ENCODE assay signal across 7 mouse cellular contexts in genomic region chr17:69672530-69672929, GRCm38 (mm10).
DNase-seq lines count a peak whose midpoint lies in the region; ATAC-seq lines count a peak whose summit lies in the region.

No protein-coding gene starts in this region.

- peak; percentile 9 for DNase-seq in retina, postnatal 1 day
- DNase-seq in retina, embryonic 14.5 days (ENCODE audit: low spot score): no peak
- peak; percentile 95 for DNase-seq in cerebellum, adult 8-10 months
- peak; percentile 70 to 76 for DNase-seq in gastrocnemius, postnatal 36 days
- DNase-seq in left cerebral cortex, postnatal 10 days (ENCODE audit: extremely low spot score in 1 of 2, low spot score in 2 of 2): peak; percentile 55 to 76
- DNase-seq in yolk sac, embryonic 10.5 days (ENCODE audit: low spot score): no peak

- intact Hi-C loops in gastrocnemius, postnatal 36 days (cut with DNase I): no loop called here
- intact Hi-C loops in left cerebral cortex, postnatal 10 days (cut with DNase I): no loop called here

- ATAC-seq in megakaryocyte progenitor cell, adult 5-6 weeks (replicated peaks; ENCODE audit: poor library complexity): no peak

Comparison
In these comparisons a context has a peak if more than half of its experiments do, and no peak if none do; other contexts are left out.
1. DNase-seq: peak in retina, postnatal 1 day (single experiment), cerebellum, adult 8-10 months (single experiment), gastrocnemius, postnatal 36 days (2 of 2) and left cerebral cortex, postnatal 10 days (2 of 2); none in retina, embryonic 14.5 days (single experiment) and yolk sac, embryonic 10.5 days (single experiment).